Mouse (Mus musculus) embryo, embryonic 10 days (tissue): ENCODE measurements around the gene Micall1.

Experiments used
- DNase-seq: peaks from one replicate; pipeline ENCODE4 v3.0.0-alpha.2; 2015; ENCODE audit warnings: low spot score

The Micall1 gene

DNA sequence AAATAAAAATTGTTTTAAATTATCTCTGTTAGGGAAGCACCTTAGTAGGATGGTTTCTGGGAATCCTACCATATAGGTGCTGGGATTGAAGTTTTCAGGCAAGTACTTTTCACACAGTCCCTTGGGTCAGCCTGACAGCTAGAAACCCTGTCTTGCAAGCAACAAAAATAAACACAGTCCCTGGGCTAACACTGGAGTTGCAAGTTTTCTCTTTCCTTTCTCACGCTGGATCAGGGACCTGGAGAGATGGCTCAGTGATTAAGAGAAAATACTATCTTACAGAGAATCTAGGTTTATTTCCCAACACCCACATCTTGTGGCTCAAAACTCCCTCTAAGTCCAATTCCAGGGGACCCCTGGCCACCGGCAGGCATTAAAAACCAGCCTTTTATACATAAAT is 11.6 kb upstream of the Micall1 start:
- no peak for DNase-seq

GRCm38 (mm10) chr15:79097611-79098025 is 11.1 kb upstream of the Micall1 start:
- DNase-seq = peak; percentile 31

DNA sequence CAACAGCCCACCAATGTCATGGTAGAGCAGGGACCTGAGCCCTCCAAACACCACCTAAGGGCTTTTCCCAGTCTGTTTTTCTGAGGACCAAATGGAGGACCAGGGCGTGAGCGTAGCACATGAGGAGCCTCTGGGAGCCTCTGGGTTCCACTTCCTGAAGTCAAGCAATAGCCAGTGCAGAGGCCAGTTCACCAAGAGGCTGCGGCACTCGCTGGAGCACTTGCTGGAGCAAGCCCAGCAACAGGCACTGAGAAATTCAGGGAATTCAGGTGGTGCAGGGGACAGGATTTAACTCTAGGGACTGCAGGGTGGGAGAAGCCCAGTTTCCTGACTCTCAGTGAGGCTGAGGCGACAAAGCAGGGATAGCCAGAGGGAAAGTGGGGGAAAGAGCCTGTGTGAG is 10.5 kb upstream of the Micall1 start:
- no peak for DNase-seq

GRCm38 (mm10) chr15:79098868-79099267 is 9.8 kb upstream of the Micall1 start:
- DNase-seq = no peak

DNA sequence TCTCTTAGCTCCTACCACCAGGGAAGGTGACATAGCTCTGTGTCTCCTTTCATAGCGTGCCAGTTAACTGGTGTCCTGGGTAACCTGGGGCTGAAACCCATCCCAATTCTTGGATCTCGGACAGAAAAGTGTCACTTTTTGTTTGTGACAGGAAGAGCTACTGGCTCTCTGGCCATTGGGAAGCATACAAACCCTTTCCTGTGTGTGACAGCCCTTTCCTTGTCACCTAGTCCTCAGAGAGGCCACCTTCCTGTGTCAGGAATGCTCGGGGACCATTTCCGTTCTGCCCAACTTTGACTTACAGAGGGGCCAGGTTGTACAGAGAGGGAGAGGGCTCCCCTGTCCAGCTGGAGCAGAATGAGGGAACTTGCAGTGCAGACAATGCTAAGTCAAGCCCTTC is 9.2 kb upstream of the Micall1 start:
- DNase-seq = no peak

DNA sequence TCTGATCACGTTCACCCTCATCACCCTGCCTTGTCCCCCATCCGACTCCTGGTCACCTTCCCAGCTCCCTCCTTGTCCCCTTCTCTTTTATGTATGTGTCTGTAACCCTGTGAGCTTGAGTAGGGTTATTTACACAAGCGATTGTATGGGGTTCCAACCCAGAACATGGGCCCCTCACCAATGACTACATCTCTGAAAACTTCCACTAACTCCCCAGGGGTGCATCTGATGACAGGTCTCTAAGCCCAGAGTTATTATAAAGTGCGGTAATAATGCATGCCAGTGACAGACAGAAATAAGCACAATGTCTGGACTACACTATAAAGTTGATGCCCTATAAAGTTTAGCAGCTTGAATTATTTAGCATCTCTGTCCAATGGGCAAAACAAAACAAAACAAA is 8.3 kb upstream of the Micall1 start:
- DNase-seq = no peak

DNA sequence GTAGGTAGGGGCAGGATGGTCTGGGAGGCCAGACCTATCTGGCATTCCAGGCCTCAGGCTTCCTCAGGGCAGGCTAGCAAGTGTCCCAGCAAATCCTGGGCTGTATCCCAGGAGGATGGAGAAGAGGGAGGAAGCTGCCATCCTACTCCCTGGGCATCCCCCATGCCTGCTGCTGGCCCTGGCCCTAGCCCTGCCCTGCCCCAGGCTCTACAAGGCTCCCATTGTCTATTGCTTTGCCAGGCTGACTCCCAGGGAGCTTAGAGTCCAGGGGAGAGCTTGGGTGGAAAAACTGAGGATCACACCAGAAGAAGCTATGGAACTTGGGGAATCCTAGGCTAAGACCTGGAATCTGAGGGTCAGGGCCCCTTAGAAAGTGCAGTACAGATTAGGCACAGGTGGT is 7.2 kb upstream of the Micall1 start:
- no peak for DNase-seq

DNA sequence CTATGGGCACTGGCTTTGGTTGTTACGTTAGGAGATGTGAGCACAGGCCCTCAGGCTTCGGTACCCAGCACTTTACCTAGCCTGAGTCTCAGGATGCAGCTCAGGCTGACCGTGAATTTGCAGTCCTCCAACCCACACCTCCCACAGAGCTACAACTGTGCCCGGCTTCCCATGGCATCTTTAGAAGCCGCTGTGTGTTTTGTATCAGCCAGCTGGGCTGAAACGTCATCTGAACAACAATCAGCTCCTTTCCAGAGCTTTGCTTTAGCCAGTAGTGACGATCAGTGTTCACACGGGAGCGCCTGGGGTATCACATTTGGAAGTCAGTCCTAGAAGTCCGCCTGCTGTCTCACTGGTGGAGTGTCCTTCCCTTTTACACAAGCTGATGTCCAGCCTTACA is 5.4 kb upstream of the Micall1 start:
- no peak for DNase-seq

DNA sequence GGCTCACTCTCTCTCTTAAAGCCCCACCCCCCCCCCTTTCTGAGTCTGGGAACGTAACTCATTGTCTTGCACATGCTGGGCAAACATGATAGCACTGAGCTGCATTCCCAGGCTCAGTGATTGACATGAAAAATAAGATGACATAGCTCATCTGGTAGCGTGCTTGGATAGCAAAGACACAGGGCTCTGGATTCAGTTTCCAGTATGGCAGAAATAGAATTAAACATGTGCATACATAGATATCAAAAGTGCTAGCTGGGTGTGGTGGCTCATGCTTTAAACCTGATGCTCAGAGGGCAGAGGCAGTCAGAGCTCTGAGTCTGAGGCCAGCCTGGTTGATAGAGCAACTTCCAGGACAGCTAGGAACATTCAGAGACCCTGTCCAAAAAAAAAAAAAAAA is 2.9 kb upstream of the Micall1 start:
- DNase-seq = no peak

DNA sequence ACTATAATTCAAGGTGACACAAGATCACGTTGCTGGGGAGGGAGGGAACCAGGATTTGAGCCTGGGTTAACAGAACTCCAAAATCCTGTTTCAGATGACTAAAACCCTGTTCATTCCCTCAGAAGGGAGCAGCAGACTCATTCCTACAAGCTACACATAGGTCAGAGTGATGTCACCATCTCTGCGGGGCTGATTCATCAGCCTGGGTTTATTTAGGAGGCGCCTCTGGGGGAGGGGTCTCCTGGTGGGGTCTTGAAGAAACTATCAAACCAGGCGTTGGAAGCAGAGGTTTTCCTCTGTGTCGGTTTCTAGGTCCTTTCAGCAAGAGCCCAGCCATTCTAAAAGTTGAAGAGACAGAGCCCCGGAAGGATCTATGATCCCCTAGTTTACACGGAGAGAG is 732 bp upstream of the Micall1 start:
- no peak for DNase-seq

- peak; percentile 35 for DNase-seq
These were observed 730 bp downstream of the Micall1 start for GRCm38 (mm10) chr15:79109321-79109934.

DNA sequence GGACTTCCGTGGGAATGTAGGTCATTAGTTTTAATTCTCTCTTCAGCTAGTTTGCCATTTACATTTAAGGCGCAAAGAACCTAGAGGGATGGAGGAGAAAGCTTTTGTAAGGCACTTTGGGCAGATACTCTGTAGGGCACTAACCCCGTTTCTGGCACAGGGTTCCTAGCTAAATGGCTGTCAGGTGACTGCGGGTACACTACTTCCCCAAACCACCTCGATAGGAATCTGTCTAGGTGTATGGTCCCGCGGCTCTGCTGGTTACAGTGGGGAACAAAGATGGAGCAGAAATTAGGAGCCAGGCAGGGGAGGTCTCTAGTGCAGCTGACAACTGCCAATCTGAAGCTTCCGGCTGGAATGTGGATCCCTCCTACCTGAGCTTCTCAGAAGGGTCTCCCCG is 1.3 kb downstream of the Micall1 start:
- DNase-seq = no peak

DNA sequence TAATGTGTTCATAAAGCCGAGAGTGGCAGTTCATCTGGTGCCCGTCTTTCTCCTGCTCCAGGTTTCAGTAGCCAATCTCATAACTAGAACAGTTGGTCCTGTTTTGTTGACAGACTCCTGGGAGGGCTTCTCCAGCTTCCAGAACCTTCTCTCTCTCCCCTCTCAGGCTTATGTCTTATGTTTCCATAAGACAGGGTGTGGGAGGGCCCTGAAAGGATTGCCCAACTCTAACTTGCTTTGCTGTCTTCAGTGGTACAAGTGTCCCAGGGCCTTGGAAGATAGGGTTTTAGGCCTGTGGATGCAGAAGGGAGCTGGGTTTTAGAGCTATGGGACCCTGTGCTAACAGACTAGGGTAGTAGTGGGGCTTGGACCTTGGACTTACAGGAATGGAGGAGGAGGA is 1.8 kb downstream of the Micall1 start:
- no peak for DNase-seq

DNA sequence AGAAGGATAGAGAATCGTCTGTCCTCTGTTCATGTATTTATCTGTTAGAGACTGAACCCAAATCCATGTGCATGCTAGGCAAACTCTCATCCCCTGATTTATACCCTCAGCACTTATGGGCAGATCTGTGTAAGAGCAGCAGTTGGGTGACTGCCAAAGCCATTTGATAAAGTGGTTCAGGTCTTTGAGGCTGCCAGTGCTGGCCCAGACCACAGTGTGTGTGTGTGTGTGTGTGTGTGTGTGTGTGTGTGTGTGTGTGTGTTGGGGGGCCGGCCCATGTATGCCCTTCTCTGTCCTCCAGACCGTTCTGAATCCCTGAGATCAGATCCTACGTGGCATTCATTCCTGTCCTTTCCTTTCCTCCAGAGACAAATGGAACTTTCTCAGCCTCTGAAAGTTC is 3.1 kb downstream of the Micall1 start:
- DNase-seq = no peak

GRCm38 (mm10) chr15:79115276-79115675 is 6.6 kb downstream of the Micall1 start:
- DNase-seq = no peak

- DNase-seq = no peak
These were observed 10.8 kb downstream of the Micall1 start for GRCm38 (mm10) chr15:79119491-79119890.

- DNase-seq = no peak
These were observed 13.4 kb downstream of the Micall1 start for GRCm38 (mm10) chr15:79122119-79122518.

- no peak for DNase-seq
These were observed 13.8 kb downstream of the Micall1 start for GRCm38 (mm10) chr15:79122546-79122945.

DNA sequence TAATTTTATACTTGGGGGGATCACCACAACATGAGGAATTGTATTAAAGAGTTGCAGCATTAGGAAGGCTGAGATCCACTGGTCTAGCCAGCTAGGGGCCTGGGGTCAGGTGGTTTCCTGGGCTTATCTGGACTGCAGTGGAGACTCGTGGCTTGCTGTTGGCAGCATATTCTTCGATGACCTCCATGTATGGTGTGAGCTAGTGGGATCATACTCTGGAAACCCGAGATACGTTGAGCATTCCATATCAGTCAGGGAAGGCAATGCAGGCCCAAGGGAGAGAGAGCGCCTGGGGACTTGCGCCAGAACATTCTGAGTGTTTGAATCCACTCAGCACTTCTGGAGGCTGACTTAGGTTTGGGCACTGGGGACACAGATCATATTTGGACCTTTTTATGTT is 15.1 kb downstream of the Micall1 start:
- DNase-seq = no peak

DNA sequence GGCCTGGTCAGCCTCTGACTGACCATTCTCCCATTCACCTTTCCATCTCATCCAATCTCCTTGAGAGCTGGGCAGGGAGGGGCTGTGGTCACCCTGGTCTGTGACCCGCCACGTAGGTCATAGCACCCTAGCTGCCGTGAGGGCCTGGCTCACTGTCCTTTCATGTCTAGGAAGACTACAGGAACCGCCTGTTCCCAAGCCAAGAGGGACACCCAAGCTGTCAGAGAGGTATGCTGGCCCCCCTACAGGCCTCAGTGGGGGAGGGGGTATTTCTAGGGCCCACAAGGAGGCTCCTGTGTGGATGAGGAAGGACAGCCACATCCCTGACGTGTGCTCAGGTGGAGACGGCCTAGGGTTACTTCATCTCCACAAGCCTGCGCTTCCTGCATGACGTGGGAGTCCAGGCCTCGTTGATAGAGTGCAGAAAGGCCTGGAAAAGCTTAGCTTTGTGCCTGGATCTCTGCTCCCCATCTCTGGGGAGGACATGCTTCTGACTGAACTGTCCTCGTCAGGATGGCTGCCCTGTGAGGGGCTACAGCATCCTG is 15.7 kb downstream of the Micall1 start:
- DNase-seq = no peak

DNA sequence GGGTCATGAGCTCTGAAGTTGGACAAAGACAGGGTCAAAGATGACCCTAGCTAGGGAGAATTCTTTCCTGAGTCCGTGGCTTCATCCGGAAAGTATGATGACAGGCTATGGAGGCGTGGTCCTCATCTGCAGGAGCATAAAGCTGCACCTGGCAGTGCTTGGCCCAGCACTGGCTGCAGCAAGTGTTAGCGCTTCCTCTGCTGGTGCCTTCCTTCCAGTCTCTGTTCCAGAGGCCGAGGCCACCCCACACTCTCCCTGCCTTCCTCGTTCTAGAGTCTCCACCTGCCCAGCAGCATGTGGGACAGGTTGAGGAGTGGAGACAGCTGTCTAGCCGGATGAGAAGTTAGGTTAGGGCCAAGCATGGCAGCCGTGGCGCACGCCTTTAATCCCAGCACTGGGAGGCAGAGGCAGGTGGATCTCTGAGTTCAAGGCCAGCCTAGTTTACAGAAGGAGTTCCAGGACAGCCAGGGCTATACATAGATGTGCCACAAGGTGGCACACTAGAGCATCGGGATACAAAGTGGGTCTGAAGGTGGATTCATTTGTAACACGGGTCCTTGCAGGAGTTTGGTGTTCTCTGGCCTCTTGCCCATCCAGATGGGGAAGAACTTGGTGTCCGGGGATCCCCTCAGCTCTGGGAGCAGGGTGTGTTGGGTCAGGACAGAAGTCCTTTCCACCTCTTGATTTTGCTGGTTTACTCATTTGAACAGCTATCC is 17.7 kb downstream of the Micall1 start:
- DNase-seq = peak; percentile 43

- DNase-seq = no peak
These were observed 18.4 kb downstream of the Micall1 start for GRCm38 (mm10) chr15:79127101-79127500.

GRCm38 (mm10) chr15:79128208-79128607 is 19.5 kb downstream of the Micall1 start:
- DNase-seq = no peak

DNA sequence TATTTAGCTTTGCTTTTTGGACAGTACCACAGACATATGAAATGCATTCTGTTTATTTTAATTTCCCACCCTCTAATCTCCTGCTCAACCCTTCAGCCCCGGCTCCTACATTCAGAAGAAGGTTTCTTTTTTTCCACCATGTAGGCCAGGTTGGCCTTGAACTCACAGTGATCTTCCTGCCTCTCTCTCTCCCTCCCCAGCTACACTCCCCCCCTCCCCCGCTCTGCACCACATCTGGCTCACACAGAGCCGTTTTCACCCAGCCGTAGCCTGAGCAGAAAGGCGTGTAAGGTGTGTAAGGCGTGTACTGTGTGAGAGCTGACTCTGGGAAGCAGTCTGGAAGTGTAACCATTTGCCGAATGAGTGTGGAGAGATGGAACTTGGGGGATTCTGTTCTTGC is 20.6 kb downstream of the Micall1 start:
- DNase-seq = no peak
